Mouse (Mus musculus): Measurements from ENCODE around the gene Vamp1.

GRCm38 (mm10) chr6:125279729-125280128 lies 64.4 kb downstream of the Vamp1 start:
- TF ChIP-seq CTCF (IDR thresholded peaks at IDR 0.05; ENCODE audit: low read depth, low read length), result no peak
- no peak for TF ChIP-seq POLR2AphosphoS5 (IDR thresholded peaks at IDR 0.05; ENCODE audit: insufficient replicate concordance, low read depth, low read length)
- TF ChIP-seq GATA1 (IDR thresholded peaks at IDR 0.05; ENCODE audit: borderline replicate concordance, low read length), result no peak
